Mouse (Mus musculus): ENCODE data around the gene Fbxl16. TPM values are rescaled to one million over a fixed set of nuclear protein-coding genes. Genes with fewer than 3 reads are reported as not detected.

The Fbxl16 gene
- polyA plus RNA-seq, 1 experiment: 0.15 TPM

DNA sequence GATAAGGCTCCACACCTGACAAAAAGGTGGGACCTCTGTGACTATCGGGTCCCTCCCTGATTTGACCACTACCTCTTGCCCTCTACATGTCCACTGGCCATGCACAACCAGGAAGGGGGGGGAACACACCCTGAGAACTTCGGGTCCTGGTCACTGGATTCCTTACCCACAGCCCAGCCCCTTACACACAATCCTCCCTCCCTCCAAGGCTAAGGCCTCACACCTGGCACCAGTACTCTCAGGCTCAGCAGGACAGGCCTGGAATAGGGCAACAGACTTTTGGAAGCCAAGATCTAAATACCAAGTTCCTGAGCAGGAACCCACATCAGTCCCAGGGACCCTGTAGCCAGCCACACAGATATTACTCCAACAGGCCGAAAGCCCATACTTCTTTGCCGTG lies 30.0 kb downstream of the Fbxl16 start:
- H3K4me1 ChIP-seq: peaks cover 97% of the 10 kb centered on the region
- H3K36me3 ChIP-seq (replicated peaks; ENCODE audit: low read length): peaks cover 90% of the 10 kb centered on the region
- no peak for TF ChIP-seq GATA1 (IDR thresholded peaks at IDR 0.05; ENCODE audit: borderline replicate concordance, low read length)
- no peak for TF ChIP-seq FLI1 (IDR thresholded peaks at IDR 0.05; ENCODE audit: low read length)
- H3K4me3 ChIP-seq (replicated peaks): no peak overlapping the region
- no peaks in the 10 kb centered on the region for H3K27me3 ChIP-seq (replicated peaks)
- H3K9me3 ChIP-seq: no peaks in the 10 kb centered on the region

DNA sequence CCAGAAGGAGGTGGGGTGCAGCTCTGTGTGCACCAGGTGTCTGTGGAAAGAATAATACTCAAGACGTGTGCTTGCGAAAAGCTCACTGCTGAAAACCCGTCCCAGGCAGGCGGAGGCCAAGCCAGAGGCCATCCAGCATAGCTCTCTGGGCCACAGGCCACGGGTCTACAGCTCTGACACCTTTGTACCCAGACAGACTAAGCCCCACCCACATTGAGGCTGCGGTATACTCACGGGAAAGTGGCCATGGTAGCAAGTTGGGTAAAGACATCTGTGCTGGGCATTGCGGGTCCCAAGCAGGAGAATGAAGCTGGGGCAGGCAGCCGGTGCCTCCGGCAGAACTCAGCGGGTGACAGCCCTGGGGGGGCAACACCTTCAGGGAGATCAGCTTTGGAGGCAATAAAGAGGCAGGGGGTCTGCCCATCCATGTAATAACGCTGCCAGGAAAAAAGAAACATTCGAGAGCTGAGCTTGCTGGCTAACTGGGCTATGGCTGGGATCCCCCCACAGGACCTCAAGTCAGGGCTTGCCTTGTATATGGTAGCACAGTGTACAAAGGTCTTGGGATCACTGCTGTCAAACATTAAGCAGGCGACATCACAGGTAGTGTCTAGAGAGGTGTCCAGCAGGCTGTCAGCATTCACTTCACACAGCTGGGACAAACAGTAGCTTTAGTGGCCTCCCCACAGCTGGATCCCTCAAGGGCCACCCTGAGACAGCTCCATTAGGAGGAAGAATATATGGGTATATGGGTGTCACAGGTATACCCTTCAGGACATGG lies 30.8 kb downstream of the Fbxl16 start:
- no peak for TF ChIP-seq GATA1 (IDR thresholded peaks at IDR 0.05; ENCODE audit: borderline replicate concordance, low read length)
- no peak for TF ChIP-seq FLI1 (IDR thresholded peaks at IDR 0.05; ENCODE audit: low read length)
- H3K27me3 ChIP-seq (replicated peaks): no peaks in the 10 kb centered on the region
- H3K4me1 ChIP-seq: peaks cover 95% of the 10 kb centered on the region
- no peak overlapping the region for H3K4me3 ChIP-seq (replicated peaks)
- H3K36me3 ChIP-seq (replicated peaks; ENCODE audit: low read length): peaks cover 85% of the 10 kb centered on the region
- H3K9me3 ChIP-seq: no peaks in the 10 kb centered on the region

DNA sequence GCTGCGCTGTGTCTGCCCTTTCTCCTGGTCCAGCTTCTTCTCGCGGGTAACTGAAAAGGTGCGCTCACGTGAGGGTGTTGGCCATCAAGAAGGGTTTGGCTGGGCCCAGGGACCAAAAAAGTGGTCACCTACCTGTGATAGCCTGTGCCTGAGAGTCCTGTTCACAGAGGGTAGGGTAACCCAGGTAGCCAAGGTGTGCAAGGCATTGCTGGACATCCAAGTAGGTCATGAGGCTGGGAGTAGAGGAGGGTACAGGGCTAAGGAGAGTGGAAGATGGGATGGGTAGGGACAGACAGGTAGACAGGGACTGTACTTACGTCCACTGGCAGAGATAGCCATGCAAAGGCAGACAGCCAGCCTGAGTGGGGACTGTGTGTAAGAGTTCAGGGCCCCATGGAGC lies 31.6 kb downstream of the Fbxl16 start:
- peak overlapping the region; percentile 55 for H3K4me3 ChIP-seq (replicated peaks)
- TF ChIP-seq FLI1 (IDR thresholded peaks at IDR 0.05; ENCODE audit: low read length) (no peak), GATA1 (IDR thresholded peaks at IDR 0.05; ENCODE audit: borderline replicate concordance, low read length) (no peak)
- no peaks in the 10 kb centered on the region for H3K27me3 ChIP-seq (replicated peaks)
- peaks cover 95% of the 10 kb centered on the region for H3K4me1 ChIP-seq
- peaks cover 82% of the 10 kb centered on the region for H3K36me3 ChIP-seq (replicated peaks; ENCODE audit: low read length)
- no peaks in the 10 kb centered on the region for H3K9me3 ChIP-seq

DNA sequence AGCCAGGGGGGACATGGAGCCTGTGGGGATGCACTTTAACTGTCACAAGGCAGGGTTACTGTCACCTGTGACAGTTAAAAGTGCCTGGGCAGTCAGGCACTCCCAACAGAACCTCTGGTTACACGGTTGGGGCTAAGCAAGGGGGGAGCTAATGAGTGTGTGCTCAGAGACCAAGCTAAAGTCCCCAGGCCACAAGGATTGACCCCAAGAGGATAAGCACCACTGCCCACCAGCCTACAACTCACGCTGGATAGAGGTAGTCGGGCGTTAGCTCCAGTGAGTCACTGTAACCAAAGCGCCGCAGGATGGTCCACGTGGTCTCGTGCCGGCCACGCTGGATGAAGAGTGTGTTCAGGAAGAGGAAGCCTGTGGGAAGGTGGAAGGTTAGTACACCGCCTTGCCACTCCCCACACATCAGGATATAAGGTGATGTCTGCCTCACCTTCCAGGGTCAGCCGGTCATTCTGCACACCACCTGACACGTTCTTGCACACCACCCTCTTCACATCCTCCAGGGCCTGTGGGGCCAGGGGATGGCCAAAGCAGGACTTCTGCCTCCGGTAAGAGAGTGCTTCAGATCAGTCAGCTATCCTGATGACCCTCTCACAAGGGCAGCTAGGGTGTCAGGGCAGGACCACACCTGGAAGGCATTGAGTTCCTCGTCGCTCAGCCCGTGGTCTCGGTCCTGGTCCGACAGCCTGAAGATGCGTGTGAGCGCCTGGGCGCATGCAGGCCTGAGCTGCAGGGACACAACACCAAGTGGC lies 32.4 kb downstream of the Fbxl16 start, which contains the start of gene Gm20683:
Gene Gm20683, minus strand, starts transcription at position 647 of the 764 bp plus-strand sequence.
- Histone ChIP-seq H3K4me3 (replicated peaks) (peak within 1 kb of the TSS; percentile 55), H3K9me3 (no peaks in the 10 kb centered on the region), H3K27me3 (replicated peaks) (no peaks in the 10 kb centered on the region), H3K36me3 (replicated peaks; ENCODE audit: low read length) (peaks cover 82% of the 10 kb centered on the region), H3K4me1 (peaks cover 93% of the 10 kb centered on the region)
- TF ChIP-seq FLI1 (IDR thresholded peaks at IDR 0.05; ENCODE audit: low read length) (no peak), GATA1 (IDR thresholded peaks at IDR 0.05; ENCODE audit: borderline replicate concordance, low read length) (no peak)

DNA sequence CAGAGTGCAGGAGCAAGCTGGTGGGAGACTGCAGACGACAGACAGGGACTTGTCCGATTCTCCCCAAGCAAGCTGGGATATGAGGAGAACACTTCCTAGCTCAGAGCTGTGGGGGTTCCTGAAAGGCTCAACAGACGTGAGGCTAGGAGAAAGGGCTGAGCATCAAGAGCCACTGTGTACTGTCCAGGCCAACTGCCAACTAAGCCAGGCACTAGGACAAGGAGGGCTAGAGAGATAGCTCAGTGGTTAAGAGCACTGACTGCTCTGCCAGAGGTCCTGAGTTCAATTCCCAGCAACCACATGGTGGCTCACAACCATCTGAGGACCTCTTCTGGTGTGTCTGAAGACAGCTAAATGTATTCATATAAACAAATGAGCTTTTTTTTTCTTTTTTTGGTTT lies 33.6 kb downstream of the Fbxl16 start:
- Histone ChIP-seq H3K4me3 (replicated peaks) (no peak overlapping the region), H3K9me3 (no peaks in the 10 kb centered on the region), H3K4me1 (peaks cover 81% of the 10 kb centered on the region), H3K27me3 (replicated peaks) (no peaks in the 10 kb centered on the region), H3K36me3 (replicated peaks; ENCODE audit: low read length) (peaks cover 81% of the 10 kb centered on the region)
- TF ChIP-seq GATA1 (IDR thresholded peaks at IDR 0.05; ENCODE audit: borderline replicate concordance, low read length) (no peak), FLI1 (IDR thresholded peaks at IDR 0.05; ENCODE audit: low read length) (no peak)

DNA sequence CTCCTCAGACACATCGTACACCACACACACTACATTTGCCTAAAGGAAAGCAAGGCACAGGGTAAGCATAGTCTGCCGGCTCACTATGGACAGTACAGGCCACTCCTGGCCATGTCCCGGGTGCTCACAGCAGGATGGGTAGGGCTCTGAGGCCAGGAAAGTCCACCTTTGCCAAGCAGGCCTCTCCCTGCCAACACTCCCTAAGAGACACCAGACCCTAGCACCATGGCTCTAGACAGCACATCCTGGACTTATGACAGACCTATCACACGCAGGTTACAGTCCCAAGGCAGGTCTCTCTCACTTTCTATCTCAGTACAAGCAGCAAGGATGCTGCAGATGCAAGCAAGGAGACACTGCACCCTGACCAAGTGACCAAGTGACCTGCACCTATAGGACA lies 34.2 kb downstream of the Fbxl16 start:
- H3K36me3 ChIP-seq (replicated peaks; ENCODE audit: low read length): peaks cover 81% of the 10 kb centered on the region
- H3K9me3 ChIP-seq: no peaks in the 10 kb centered on the region
- no peaks in the 10 kb centered on the region for H3K27me3 ChIP-seq (replicated peaks)
- peaks cover 75% of the 10 kb centered on the region for H3K4me1 ChIP-seq
- peak overlapping the region; percentile 99 for H3K4me3 ChIP-seq (replicated peaks)
- TF ChIP-seq FLI1 (IDR thresholded peaks at IDR 0.05; ENCODE audit: low read length) (no peak), GATA1 (IDR thresholded peaks at IDR 0.05; ENCODE audit: borderline replicate concordance, low read length) (no peak)

DNA sequence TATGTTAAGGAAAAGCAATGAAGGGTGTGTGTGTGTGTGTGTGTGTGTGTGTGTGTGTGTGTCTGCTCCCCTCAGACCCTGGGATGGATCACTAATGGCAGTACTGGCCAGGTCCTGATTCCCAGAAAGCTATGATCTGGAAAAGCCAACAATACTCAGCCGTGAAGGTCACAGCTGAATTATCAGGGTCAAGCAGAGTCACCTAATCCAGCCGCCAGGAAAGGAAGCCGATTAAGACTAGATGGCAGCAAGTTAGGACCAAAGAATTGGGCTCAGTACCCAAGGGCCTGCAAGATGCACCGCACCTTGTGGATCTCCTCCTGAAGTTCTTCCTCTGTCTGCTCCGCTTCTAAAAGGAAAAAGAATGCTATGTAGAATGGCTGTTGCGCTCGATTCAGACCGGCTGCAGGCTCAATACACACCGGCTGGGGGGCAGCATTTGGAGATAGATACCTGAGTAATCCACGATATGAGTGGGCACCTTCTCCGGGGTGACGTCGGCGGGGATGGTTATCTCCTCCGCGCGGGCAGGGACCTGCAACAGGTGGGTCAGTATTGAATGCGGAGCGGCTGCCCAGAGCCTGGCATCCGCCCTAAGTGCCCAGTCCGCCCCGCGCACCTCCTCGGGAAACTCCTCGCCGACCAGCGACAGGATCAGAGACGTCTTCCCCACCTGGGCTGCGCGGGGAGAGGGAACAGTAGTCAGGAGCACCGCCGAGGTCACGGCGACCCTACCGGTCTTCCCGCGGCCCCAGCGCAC lies 34.9 kb downstream of the Fbxl16 start:
- Histone ChIP-seq H3K36me3 (replicated peaks; ENCODE audit: low read length) (peaks cover 82% of the 10 kb centered on the region), H3K9me3 (no peaks in the 10 kb centered on the region)

DNA sequence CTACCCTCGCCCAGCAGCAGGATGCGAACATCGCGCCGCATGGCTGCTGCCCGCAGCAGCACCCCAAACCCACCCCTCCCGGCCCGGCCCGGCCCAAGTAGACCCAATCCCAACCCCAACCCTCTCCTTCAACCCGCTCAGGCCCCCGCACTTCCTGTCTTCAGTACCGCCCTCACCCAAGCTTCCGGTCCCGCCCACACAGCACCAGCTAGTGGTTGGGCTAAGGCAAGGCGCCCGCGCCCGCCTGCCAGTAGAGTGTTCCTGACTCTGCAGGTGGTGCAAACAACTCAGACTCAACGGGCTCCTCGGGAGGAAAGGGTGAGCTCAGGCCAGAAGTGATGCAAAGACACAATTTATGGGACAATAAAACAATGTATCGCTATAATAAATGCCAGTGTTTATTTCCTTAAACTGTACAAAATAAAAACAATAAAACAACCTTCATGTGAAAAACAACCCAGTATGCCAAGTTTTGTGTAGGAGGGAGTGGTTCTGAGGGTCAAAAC lies 35.6 kb downstream of the Fbxl16 start, which contains the start of gene Rhot2:
Gene Rhot2, minus strand, starts transcription at position 456 of the 506 bp plus-strand sequence.
- no peaks in the 10 kb centered on the region for H3K27me3 ChIP-seq (replicated peaks)
- H3K4me1 ChIP-seq: peaks cover 64% of the 10 kb centered on the region
- TF ChIP-seq FLI1 (IDR thresholded peaks at IDR 0.05; ENCODE audit: low read length) (peak; percentile 78; the same call in 1 of the 2 replicates), GATA1 (IDR thresholded peaks at IDR 0.05; ENCODE audit: borderline replicate concordance, low read length) (no peak)
- peaks cover 82% of the 10 kb centered on the region for H3K36me3 ChIP-seq (replicated peaks; ENCODE audit: low read length)
- H3K4me3 ChIP-seq (replicated peaks): peak within 1 kb of the TSS; percentile 99
- no peaks in the 10 kb centered on the region for H3K9me3 ChIP-seq

More for the DNA sequence above, 34.9 kb downstream of the Fbxl16 start:
- no peak for TF ChIP-seq GATA1 (IDR thresholded peaks at IDR 0.05; ENCODE audit: borderline replicate concordance, low read length)
- TF ChIP-seq FLI1 (IDR thresholded peaks at IDR 0.05; ENCODE audit: low read length): no peak
- H3K27me3 ChIP-seq (replicated peaks): no peaks in the 10 kb centered on the region
- H3K4me3 ChIP-seq (replicated peaks): peak overlapping the region; percentile 99
- peaks cover 70% of the 10 kb centered on the region for H3K4me1 ChIP-seq

DNA sequence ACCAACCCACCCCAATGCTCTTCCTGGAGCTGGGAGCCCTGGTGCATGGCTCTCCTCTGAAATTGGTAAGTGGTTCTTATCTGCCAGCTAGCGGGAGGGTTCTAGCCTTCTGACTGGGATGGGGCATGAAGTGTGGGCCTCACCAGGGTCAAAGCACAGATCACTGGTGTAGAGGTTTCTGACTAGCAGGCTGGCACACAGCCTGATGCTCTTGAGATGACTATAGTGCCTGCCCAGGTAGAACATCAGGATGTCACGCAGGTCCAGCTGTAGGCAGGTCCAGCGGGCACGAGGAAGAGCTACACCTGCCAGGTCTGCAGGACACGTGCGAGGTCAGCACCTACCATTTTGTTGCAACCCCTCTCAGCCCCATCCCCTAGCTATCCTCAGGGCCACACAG lies 51.3 kb downstream of the Fbxl16 start:
- peaks cover 39% of the 10 kb centered on the region for H3K36me3 ChIP-seq (replicated peaks; ENCODE audit: low read length)

More for the DNA sequence above, 51.3 kb downstream of the Fbxl16 start:
- H3K9me3 ChIP-seq: no peaks in the 10 kb centered on the region
- no peaks in the 10 kb centered on the region for H3K27me3 ChIP-seq (replicated peaks)
- peaks cover 60% of the 10 kb centered on the region for H3K4me1 ChIP-seq
- TF ChIP-seq FLI1 (IDR thresholded peaks at IDR 0.05; ENCODE audit: low read length) (no peak), GATA1 (IDR thresholded peaks at IDR 0.05; ENCODE audit: borderline replicate concordance, low read length) (no peak)
- H3K4me3 ChIP-seq (replicated peaks): peak overlapping the region; percentile 97
